Mouse (Mus musculus) ovary, adult 18-20 months (tissue): Measurements from ENCODE around the gene Zfc3h1.

Experiments used
- DNase-seq: peaks from one replicate; pipeline ENCODE4 v3.0.0; 2022; ENCODE audit warnings: low spot score, mixed read lengths

Gene Zfc3h1

GRCm38 (mm10) chr10:115384221-115385017 lies at the start of gene Zfc3h1, which contains the start of gene Thap2:
TSS of gene Zfc3h1 (plus strand) at chr10:115384959.
TSS of gene Thap2 (minus strand) at chr10:115384443.
- peak; percentile 97 for DNase-seq

- DNase-seq: no peak
Measured at GRCm38 (mm10) chr10:115336901-115337300, 47.9 kb upstream of the Zfc3h1 start.

GRCm38 (mm10) chr10:115339820-115340328 lies 44.9 kb upstream of the Zfc3h1 start:
- DNase-seq: no peak

- no peak for DNase-seq
Measured at GRCm38 (mm10) chr10:115342771-115343425, 41.9 kb upstream of the Zfc3h1 start.

DNA sequence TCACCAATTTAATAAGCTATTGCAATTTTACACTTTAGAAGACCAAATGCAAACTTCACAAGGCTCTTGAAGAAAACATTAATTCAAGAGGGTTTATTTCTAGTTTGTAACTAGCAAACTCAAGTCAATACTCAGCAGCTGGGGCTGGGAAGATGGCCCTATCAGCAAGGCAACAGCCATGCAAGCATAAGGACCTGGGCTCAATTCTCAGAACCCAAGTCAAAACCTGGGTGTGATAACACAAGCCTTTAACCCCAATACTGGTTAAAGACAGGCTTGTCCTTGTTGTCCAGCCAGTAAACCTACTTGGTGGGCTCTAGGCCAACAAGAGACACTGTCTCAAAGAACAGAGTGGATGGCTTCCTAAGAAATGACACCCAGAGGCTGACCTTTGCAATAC lies 38.3 kb upstream of the Zfc3h1 start:
- no peak for DNase-seq

GRCm38 (mm10) chr10:115348131-115348530 lies 36.6 kb upstream of the Zfc3h1 start:
- no peak for DNase-seq

DNA sequence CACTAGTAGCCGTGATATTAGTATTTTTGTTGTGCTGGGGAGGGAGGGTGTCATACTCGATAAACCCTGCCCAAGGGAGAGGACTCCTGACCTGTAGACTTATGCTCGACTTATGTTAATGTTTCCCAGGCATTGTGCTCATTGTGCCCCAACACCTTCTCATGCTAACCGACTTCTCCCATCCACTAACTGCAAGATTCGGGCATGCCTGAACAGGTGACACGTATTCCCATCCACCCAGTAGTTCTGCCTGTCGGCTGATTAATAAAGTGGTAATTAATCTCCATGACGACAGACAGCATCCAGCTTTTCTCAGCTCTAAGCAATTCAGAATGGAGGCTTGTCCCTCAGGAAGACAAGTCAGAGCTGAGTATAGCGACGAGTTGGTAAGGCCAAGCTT lies 35.7 kb upstream of the Zfc3h1 start:
- DNase-seq: no peak

DNA sequence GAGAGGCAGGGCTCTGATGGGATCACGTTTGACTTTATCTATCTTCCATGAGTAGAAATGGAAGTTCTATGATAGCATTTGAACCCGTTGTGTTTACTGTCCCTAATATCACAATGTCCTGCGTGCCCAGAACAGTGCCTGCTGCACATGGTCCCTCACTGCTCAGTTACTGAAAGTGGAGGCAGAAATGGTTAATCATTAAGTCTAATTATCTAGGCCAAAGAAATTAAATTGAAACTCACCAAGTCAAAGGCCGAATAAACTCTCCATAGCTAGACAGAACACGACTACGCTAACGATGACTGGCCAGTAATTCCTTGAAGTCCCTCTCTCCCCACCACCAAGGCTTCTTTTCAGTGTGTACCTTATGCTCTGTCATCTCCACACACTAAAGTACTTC lies 35.2 kb upstream of the Zfc3h1 start:
- DNase-seq: no peak

GRCm38 (mm10) chr10:115350810-115351397 lies 33.9 kb upstream of the Zfc3h1 start:
- DNase-seq: no peak

- no peak for DNase-seq
Measured at GRCm38 (mm10) chr10:115354553-115354952, 30.2 kb upstream of the Zfc3h1 start.

DNA sequence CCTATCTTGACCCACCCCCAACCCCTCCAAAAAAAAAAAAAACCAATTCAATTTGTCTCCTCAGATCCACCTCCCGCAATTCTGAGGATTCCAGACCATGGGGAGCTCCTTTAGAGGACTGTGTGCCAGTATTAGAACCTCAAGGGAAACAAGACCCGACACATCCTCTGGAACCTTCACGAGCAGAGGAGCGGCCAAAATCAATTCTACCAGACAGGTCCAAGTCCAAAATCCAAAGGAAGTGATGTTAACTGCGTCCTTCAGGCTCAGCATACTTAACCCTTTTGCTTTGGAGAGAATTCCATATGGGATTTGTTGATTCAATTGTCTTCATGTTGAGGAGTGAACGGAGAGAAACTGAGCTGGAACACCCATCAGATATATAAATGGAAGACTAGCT lies 29.7 kb upstream of the Zfc3h1 start:
- DNase-seq: no peak

DNA sequence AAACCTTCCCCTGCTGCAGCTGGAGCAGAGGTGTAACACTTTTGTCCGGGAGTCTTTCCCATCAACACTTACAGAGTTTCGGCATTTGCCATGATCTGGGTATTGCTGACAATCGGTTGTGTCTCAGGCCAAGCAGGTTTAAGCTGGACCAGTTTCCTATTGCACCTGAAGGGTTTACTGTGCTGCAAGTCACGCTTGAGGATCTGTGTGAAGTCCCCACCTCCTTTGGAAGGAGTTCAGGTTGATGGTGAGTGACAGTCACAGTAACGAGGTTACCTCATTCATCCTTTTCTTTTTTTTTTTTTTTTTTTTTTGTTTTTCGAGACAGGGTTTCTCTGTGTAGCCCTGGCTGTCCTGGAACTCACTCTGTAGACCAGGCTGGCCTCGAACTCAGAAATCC lies 28.7 kb upstream of the Zfc3h1 start:
- no peak for DNase-seq

DNA sequence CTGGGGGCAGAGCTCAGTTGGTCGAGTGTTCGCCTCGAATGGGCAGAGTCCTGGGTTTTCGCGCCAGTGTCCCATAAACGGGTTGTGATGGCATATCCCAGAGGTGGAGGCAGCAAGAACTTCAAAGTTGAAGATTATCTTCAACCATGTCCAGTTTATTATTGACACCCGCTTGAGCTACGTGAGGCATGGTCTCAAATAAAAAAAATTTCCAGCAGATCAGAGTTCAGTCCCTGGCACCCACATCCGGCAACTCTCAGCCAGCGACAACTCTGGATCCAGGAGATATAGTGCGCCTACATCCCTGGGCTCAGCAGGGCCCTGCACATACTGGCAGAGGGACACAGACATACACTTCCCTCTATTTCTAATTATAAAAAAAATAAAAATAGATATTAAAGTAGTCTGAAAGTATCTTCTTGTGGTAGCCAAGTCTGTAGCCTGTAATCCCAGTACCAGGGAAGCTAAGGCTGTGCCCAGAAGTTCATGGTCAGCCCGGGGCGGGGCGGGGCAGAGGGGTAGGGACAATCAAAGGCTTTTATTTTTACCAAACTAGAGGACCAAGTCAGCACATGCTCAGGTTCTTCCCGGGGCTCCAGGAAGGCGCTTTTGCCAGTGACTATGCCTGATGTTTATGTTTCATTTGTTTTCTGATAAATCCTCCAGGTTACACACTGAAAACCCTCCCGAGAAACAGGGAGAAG lies 26.4 kb upstream of the Zfc3h1 start:
- DNase-seq: no peak

- DNase-seq: no peak
Measured at GRCm38 (mm10) chr10:115359066-115359465, 25.7 kb upstream of the Zfc3h1 start.

DNA sequence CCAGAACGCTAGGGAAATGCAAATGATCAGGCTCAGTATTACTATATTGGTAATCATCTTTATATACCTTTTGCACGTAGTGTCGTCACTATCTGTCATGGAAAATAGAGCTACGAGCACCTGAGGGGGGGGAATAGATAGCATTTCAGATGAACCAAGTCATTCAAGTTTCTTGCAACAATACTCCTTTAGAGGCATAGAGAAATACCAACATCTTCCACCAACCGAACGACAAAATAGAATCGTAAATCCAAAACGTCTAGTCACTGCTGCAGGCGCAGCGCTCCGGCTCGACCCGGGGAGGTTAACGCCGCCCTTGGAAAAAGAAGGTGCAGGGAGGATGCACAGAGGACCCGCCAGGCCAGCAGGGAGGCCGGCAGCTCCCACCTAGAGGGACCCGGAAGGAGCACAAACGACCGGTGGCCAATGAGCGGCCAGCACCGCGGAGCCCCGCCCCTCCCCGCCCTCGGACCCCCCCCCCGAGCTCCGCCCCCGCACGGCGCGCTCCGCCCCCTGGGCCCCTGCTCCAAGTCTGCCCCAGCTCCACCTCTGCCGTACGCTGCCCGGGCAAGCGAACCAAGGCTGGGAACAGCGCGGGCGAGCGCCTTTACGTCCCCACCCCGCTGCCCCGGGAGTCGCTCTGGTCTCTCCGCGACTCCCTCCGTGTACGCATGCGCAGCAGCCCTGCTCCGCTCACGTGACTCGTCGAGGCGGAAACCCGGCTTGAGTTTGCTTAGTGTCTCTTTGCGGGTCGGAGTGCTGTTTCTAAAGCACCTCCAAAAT lies 22.7 kb upstream of the Zfc3h1 start, which contains the start of gene Tmem19:
Gene Tmem19, minus strand, starts transcription at position 662 of the 783 bp plus-strand sequence.
- DNase-seq: peak; percentile 97

- no peak for DNase-seq
Measured at GRCm38 (mm10) chr10:115362623-115362964, 22.2 kb upstream of the Zfc3h1 start.

DNA sequence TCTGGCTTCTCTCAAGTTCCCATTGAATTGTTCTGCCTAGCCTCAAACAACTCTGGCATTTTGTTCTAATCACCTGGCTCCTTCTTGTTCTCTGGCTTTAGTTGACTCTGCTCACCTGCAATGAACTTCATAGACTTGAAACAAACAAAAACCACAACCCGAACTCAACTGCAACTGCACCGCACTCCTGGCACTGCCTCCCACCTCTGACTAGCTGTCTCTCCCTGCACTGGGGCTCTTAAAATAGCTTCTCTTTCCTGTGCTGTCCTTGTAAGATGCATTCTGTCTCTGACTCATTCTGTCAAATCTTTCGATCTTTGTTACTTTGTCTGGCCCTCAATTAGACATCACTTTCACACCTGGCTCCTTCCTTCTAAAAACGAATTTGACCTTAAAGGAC lies 21.6 kb upstream of the Zfc3h1 start:
- no peak for DNase-seq

- DNase-seq: no peak
Measured at GRCm38 (mm10) chr10:115381506-115382084, 3.2 kb upstream of the Zfc3h1 start.

DNA sequence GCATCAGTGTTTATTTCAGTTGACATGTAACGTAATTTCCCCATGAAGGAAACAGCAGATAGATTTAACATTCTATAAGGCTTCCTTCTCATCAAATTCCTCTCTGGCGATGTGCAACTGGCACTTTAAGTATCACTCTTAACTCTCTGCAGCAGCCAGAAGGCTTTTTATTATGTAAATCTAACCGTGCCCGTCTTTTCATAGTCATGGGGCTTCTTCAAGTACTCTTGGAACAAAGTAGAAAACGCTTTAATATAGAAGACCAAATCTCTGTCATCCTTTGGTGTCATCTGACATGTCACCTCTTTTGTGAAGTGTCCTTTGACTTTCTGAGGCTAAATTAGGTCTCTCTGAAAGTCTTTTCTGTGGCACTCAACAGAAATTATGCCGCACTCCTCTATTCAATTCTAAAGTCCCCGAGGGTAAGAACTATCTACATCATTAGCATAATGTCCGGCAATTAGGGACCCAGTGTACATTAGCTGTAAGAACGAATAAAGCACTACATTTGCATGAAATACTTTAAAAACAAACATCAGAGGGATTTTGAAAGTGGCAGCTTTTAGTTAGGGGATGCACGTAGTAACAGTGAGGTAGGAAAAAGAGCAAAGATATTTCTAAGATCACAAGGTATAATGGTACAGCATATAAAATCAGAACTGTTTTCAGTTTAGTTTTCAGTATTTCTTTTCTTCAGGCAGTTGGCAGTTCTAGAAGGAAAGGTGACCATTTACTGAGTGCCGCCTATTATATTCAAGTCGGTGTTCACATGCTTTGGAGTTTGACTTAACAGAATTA lies 1.7 kb upstream of the Zfc3h1 start:
- DNase-seq: no peak

- no peak for DNase-seq
Measured at GRCm38 (mm10) chr10:115383644-115384220, 1.0 kb upstream of the Zfc3h1 start.
